ENCODE assay signal across 9 mouse cellular contexts in the genomic region with DNA sequence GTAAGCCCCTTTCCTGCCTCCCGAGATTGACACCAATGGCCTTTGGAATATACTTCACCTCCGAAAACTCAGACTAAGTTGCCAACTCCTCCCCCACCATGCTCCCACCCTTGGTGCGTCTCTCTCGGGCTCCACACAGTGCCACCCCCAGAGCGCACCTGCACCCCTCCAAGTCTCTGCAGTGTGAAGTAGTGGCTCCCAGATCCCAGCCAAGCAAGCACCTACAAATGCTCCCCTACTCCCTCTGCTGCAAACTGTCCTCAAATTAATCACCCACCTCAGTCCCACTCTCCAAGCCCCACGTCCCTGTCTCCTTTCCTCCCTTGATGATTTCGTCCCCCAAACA. TPM values are rescaled to one million over a fixed set of nuclear protein-coding genes. Genes with fewer than 3 reads are reported as not detected.
DNase-seq lines count a peak whose midpoint lies in the region; ATAC-seq and TF ChIP-seq lines count a peak whose summit lies in the region.
"Had no signal": no experiment of that assay in that cellular context is flagged by ENCODE, and none has a peak within 500 bp of the region (broad histone marks: within the 10 kb centered on the region; RNA-seq: fewer than 3 reads in every experiment).

No protein-coding gene starts in this region.

- WGBS in heart, postnatal 0 days: under 1% methylated on average over 7 of the region's 7 CpGs
- WGBS in hindbrain, embryonic 16.5 days: under 1% methylated on average over 7 of the region's 7 CpGs
- 0% methylated on average over 7 of the region's 7 CpGs for WGBS in midbrain, embryonic 11.5 days

- H3K4me3 ChIP-seq in heart, postnatal 0 days (ENCODE audit: low read depth, low read length): peak overlapping the region; percentile 51
- peak overlapping the region; percentile 77 for H3K4me3 ChIP-seq in cortical plate, adult 2 months (ENCODE audit: insufficient read depth, low read length)
- peak overlapping the region; percentile 60 for H3K4me3 ChIP-seq in hindbrain, embryonic 16.5 days (ENCODE audit: low read length)
- peak overlapping the region; percentile 50 for H3K4me3 ChIP-seq in midbrain, embryonic 11.5 days (ENCODE audit: low read depth, low read length)

- no peaks in the 10 kb centered on the region for H3K9me3 ChIP-seq in heart, postnatal 0 days (replicated peaks; ENCODE audit: control insufficient read depth, low read length)
- H3K9me3 ChIP-seq in hindbrain, embryonic 16.5 days (ENCODE audit: control insufficient read depth, low read length): no peaks in the 10 kb centered on the region
- no peaks in the 10 kb centered on the region for H3K9me3 ChIP-seq in midbrain, embryonic 11.5 days (ENCODE audit: control insufficient read depth, low read length)

- no peaks in the 10 kb centered on the region for H3K4me1 ChIP-seq in heart, postnatal 0 days (ENCODE audit: control insufficient read depth, insufficient read depth)
- H3K4me1 ChIP-seq in cortical plate, adult 2 months (ENCODE audit: control insufficient read depth, insufficient read depth, low read length): no peaks in the 10 kb centered on the region
- H3K4me1 ChIP-seq in hindbrain, embryonic 16.5 days (ENCODE audit: control insufficient read depth, insufficient read depth, low read depth, low read length): peaks cover 9% of the 10 kb centered on the region
- peaks cover 4% of the 10 kb centered on the region for H3K4me1 ChIP-seq in midbrain, embryonic 11.5 days (ENCODE audit: control insufficient read depth, insufficient read depth, low read length)

- H3K36me3 ChIP-seq in heart, postnatal 0 days (replicated peaks; ENCODE audit: control insufficient read depth, insufficient read depth, low read length): no peaks in the 10 kb centered on the region
- H3K36me3 ChIP-seq in hindbrain, embryonic 16.5 days (ENCODE audit: control insufficient read depth, insufficient read depth, low read length): no peaks in the 10 kb centered on the region
- H3K36me3 ChIP-seq in midbrain, embryonic 11.5 days (ENCODE audit: control insufficient read depth, insufficient read depth, low read length): no peaks in the 10 kb centered on the region

- DNase-seq in heart, postnatal 0 days (ENCODE audit: low spot score): no peak
- no peak for DNase-seq in heart, postnatal 25 days (ENCODE audit: low spot score)
- no peak for DNase-seq in midbrain, embryonic 11.5 days (ENCODE audit: low spot score, missing footprints)
- no peak for DNase-seq in spleen, postnatal 4 days (ENCODE audit: low spot score in 2 of 2)
- no peak for DNase-seq in spleen, postnatal 36 days (ENCODE audit: low spot score in 2 of 2)

- no peak for TF ChIP-seq EP300 in heart, postnatal 0 days (IDR thresholded peaks at IDR 0.05; ENCODE audit: low read depth)

- H3K27ac ChIP-seq in heart, postnatal 0 days (ENCODE audit: low read depth): no peak overlapping the region
- peak overlapping the region; percentile 74; the same call in 1 of the 2 replicates for H3K27ac ChIP-seq in cortical plate, adult 2 months (ENCODE audit: insufficient read depth, low read length)
- H3K27ac ChIP-seq in hindbrain, embryonic 16.5 days (ENCODE audit: low read depth, low read length): no peak overlapping the region
- no peak overlapping the region for H3K27ac ChIP-seq in midbrain, embryonic 11.5 days (ENCODE audit: low read depth, low read length)
- H3K27ac ChIP-seq: macrophage had no signal

- intact Hi-C loops in heart, postnatal 25 days (cut with DNase I): no loop called here

- peak overlapping the region; percentile 98 for H3K4me2 ChIP-seq in heart, postnatal 0 days (ENCODE audit: low read depth, low read length)
- peak overlapping the region; percentile 97 for H3K4me2 ChIP-seq in hindbrain, embryonic 16.5 days (ENCODE audit: low read length)
- H3K4me2 ChIP-seq in midbrain, embryonic 11.5 days: peak overlapping the region; percentile 97

- ATAC-seq in heart, postnatal 0 days (ENCODE audit: insufficient read depth, low read depth): peak; percentile 21; the same call in 1 of the 2 replicates
- ATAC-seq in activated CD4-positive, CD25-positive, alpha-beta regulatory T cell, adult 4 months: peak; percentile 16
- peak; percentile 69; the same call in 1 of the 2 replicates for ATAC-seq in hindbrain, embryonic 16.5 days
- ATAC-seq in midbrain, embryonic 11.5 days (ENCODE audit: low FRiP score): peak; percentile 67

- TF ChIP-seq CTCF in heart, postnatal 0 days (IDR thresholded peaks at IDR 0.05; ENCODE audit: low read depth): no peak
- TF ChIP-seq CTCF in cortical plate, adult 2 months (IDR thresholded peaks at IDR 0.05; ENCODE audit: extremely low read depth, insufficient read depth, low read length): no peak

- peak overlapping the region; percentile 41 for H3K9ac ChIP-seq in heart, postnatal 0 days (replicated peaks; ENCODE audit: low read depth, low read length)
- peak overlapping the region; percentile 67 for H3K9ac ChIP-seq in hindbrain, embryonic 16.5 days (ENCODE audit: low read depth, low read length)
- H3K9ac ChIP-seq in midbrain, embryonic 11.5 days (ENCODE audit: low read length): no peak overlapping the region; the same call in 1 of the 2 replicates

- H3K27me3 ChIP-seq in heart, postnatal 0 days (ENCODE audit: control insufficient read depth, insufficient read depth, low read length): no peaks in the 10 kb centered on the region
- peaks cover 7% of the 10 kb centered on the region for H3K27me3 ChIP-seq in hindbrain, embryonic 16.5 days (replicated peaks; ENCODE audit: control insufficient read depth, insufficient read depth, low read length)
- H3K27me3 ChIP-seq in midbrain, embryonic 11.5 days (ENCODE audit: control insufficient read depth, insufficient read depth, low read length): peaks cover 13% of the 10 kb centered on the region

- no peak for TF ChIP-seq POLR2A in cortical plate, adult 2 months (IDR thresholded peaks at IDR 0.05; ENCODE audit: extremely low read depth, insufficient read depth, low read length)

RNA-seq across cellular contexts. Expression of a gene that starts 0.7 kb away (rescaled TPM):
- 0.31 and 0.46 TPM in 2 replicates for total RNA-seq in heart, postnatal 0 days (2014; rRNA removed; ENCODE audit: low replicate concordance)
- polyA plus RNA-seq in heart, postnatal 0 days (2015; fragmentation: Nextera tagmentation; extraction: Ambion mirVana): 0.51 and 0.53 TPM in 2 replicates
- total RNA-seq in heart, postnatal 25 days (2021): under 1 TPM; 0.18 to 0.75 TPM
- under 1 TPM; 0.24 to 0.87 TPM for polyA plus RNA-seq in activated CD4-positive, CD25-positive, alpha-beta regulatory T cell, adult 4 months (2017; shearing (Covaris generic))
- 3.2 and 3.9 TPM in 2 replicates for polyA plus RNA-seq in cortical plate, adult 2 months (2012; rRNA removed)
- polyA plus RNA-seq in hindbrain, embryonic 16.5 days (2015; fragmentation: Nextera tagmentation; extraction: Ambion mirVana): 0.54 and 0.64 TPM in 2 replicates
- 0.19 TPM in 2 replicates for polyA plus RNA-seq in midbrain, embryonic 11.5 days (2014; fragmentation: Nextera tagmentation; extraction: Ambion mirVana)
- polyA plus RNA-seq: macrophage had no signal

Comparison
In these comparisons a context has a peak if more than half of its experiments do, and no peak if none do; other contexts are left out.
1. ATAC-seq: peak in every context shown above with its lines; median percentile 69 in hindbrain, embryonic 16.5 days; 67 in midbrain, embryonic 11.5 days; 21 in heart, postnatal 0 days; 16 in activated CD4-positive, CD25-positive, alpha-beta regulatory T cell, adult 4 months.